Mouse (Mus musculus): ENCODE results near the gene Limd1. TPM values are rescaled to one million over a fixed set of nuclear protein-coding genes. Genes with fewer than 3 reads are reported as not detected.
A peak's percentile ranks its signal among the peaks of the same experiment; 100 is the strongest.

The Limd1 gene
- total and polyA plus RNA-seq, 3 experiments = 32.6 to 37.5 TPM; not detected in 1

- Histone ChIP-seq H3K27ac (ENCODE audit: control insufficient read depth, low read depth, low read length) (no peak overlapping the region), H3K36me3 (ENCODE audit: control insufficient read depth in 1 of 2, insufficient read depth in 2 of 2, low read length in 2 of 2) (peaks cover 3 to 5% of the 10 kb centered on the region in 2 experiments), H3K27me3 (ENCODE audit: control insufficient read depth in 1 of 2, insufficient read depth in 2 of 2, low read length in 2 of 2) (no peaks in the 10 kb centered on the region), H3K4me1 (ENCODE audit: control insufficient read depth in 1 of 2, insufficient read depth in 2 of 2, low read length in 2 of 2) (peaks cover 4 to 5% of the 10 kb centered on the region in 2 experiments; a peak in 3 of 4 replicates), H3K79me2 (ENCODE audit: control insufficient read depth, insufficient read depth, low read length, poor library complexity) (no peaks in the 10 kb centered on the region), H3K4me3 (ENCODE audit: control insufficient read depth in 1 of 2, insufficient read depth in 1 of 2, low read depth in 2 of 2, low read length in 2 of 2) (no peak overlapping the region), H3K9me3 (replicated peaks; ENCODE audit: insufficient read depth, low read length) (no peaks in the 10 kb centered on the region), H3K9ac (ENCODE audit: control insufficient read depth, low read depth, low read length, poor library complexity, severe bottlenecking) (no peak overlapping the region)
- DNase-seq (ENCODE audit: low read depth, low spot score) = no peak
- TF ChIP-seq RCOR1 (IDR thresholded peaks at IDR 0.05; ENCODE audit: low read depth, low read length) (no peak), EP300 (IDR thresholded peaks at IDR 0.05; ENCODE audit: low read depth in 1 of 2, low read length in 2 of 2) (no peak), POLR2AphosphoS2 (IDR thresholded peaks at IDR 0.05; ENCODE audit: low read length) (no peak), NRF1 (IDR thresholded peaks at IDR 0.05; ENCODE audit: insufficient read depth, low read depth, low read length, poor library complexity, severe bottlenecking) (no peak), TAL1 (IDR thresholded peaks at IDR 0.05; ENCODE audit: low read length) (no peak), ZKSCAN1 (IDR thresholded peaks at IDR 0.05; ENCODE audit: low read depth, low read length) (no peak), E2F4 (IDR thresholded peaks at IDR 0.05; ENCODE audit: borderline replicate concordance, low read depth, low read length) (no peak), GATA1 (IDR thresholded peaks at IDR 0.05; ENCODE audit: low read depth, low read length) (no peak), RAD21 (IDR thresholded peaks at IDR 0.05; ENCODE audit: low read depth, low read length) (no peak), SIN3A (IDR thresholded peaks at IDR 0.05; ENCODE audit: low read length) (no peak), ELF1 (IDR thresholded peaks at IDR 0.05; ENCODE audit: low read depth, low read length) (no peak), POLR2AphosphoS5 (IDR thresholded peaks at IDR 0.05; ENCODE audit: borderline replicate concordance, low read depth, low read length) (no peak)
Observed at GRCm38 (mm10) chr9:123520735-123521134, 42.2 kb downstream of the Limd1 start.

DNA sequence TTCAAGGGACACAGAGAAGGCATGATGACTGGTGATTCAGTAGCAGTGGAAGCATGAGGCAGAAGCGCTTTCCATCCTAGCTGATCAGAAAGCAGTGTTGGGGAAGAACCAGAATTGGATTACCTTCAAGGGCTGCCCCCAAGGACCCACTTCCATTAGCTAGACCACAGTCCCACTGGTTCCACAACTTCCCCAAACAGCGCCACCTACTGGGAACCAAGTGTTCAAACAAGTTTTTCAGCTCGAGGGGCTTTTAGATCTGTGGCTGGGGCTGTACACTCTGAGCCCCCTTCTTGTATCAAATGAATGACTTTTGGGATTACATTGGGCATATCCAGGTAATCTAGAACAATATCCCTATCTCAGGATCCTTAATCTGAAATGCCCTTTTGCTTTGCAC, 45.2 kb downstream of the Limd1 start:
- no peaks in the 10 kb centered on the region for H3K9me3 ChIP-seq (replicated peaks; ENCODE audit: insufficient read depth, low read length)
- peak; percentile 76 for DNase-seq (ENCODE audit: low read depth, low spot score)
- no peak overlapping the region for H3K9ac ChIP-seq (ENCODE audit: control insufficient read depth, low read depth, low read length, poor library complexity, severe bottlenecking)
- no peak overlapping the region for H3K27ac ChIP-seq (ENCODE audit: control insufficient read depth, low read depth, low read length)
- H3K79me2 ChIP-seq (ENCODE audit: control insufficient read depth, insufficient read depth, low read length, poor library complexity) = no peaks in the 10 kb centered on the region
- peaks cover 7 to 11% of the 10 kb centered on the region in 2 experiments; a peak in 3 of 4 replicates for H3K4me1 ChIP-seq (ENCODE audit: control insufficient read depth in 1 of 2, insufficient read depth in 2 of 2, low read length in 2 of 2)
- H3K36me3 ChIP-seq (ENCODE audit: control insufficient read depth in 1 of 2, insufficient read depth in 2 of 2, low read length in 2 of 2) = peaks cover 2 to 10% of the 10 kb centered on the region in 2 experiments
- no peak for TF ChIP-seq HCFC1 (IDR thresholded peaks at IDR 0.05; ENCODE audit: low read depth, low read length)
- TF ChIP-seq SMC3 (IDR thresholded peaks at IDR 0.05; ENCODE audit: low read depth, low read length) = peak; percentile 54
- TF ChIP-seq RAD21 (IDR thresholded peaks at IDR 0.05; ENCODE audit: low read depth, low read length) = peak; percentile 28
- TF ChIP-seq JUND (IDR thresholded peaks at IDR 0.05; ENCODE audit: low read depth, low read length) = no peak
- 0 out of 2 replicates have a peak, but pooled peaks have one; percentile 3 for TF ChIP-seq ZC3H11A (IDR thresholded peaks at IDR 0.05; ENCODE audit: low read depth, low read length)
- TF ChIP-seq CTCF (IDR thresholded peaks at IDR 0.05 in 2 of 3, conservative IDR thresholded peaks at IDR 0.05 in 1 of 3; ENCODE audit: control insufficient read depth in 1 of 3, insufficient read depth in 1 of 3, low read depth in 2 of 3, low read length in 3 of 3, poor library complexity in 1 of 3, severe bottlenecking in 1 of 3) = peak; percentile 77 to 81 (median 77)
- H3K4me3 ChIP-seq (ENCODE audit: control insufficient read depth in 1 of 2, insufficient read depth in 1 of 2, low read depth in 2 of 2, low read length in 2 of 2) = no peak overlapping the region
- no peaks in the 10 kb centered on the region for H3K27me3 ChIP-seq (ENCODE audit: control insufficient read depth in 1 of 2, insufficient read depth in 2 of 2, low read length in 2 of 2)
